Comparison of ENCODE assay signal across 11 mouse cellular contexts in genomic region chr7:42693251-42693650, GRCm38 (mm10). TPM values are rescaled to one million over a fixed set of nuclear protein-coding genes. Genes with fewer than 3 reads are reported as not detected.
A peak's percentile ranks its signal among the peaks of the same experiment; 100 is the strongest.
DNase-seq lines count a peak whose midpoint lies in the region; ATAC-seq and TF ChIP-seq lines count a peak whose summit lies in the region.
"Not testable (repeated sequence)": the region's sequence is repeated elsewhere in the genome, so short reads cannot be mapped to it uniquely, and the experiment has no call there.
"Had no signal": no experiment of that assay in that cellular context is flagged by ENCODE, and none has a peak within 500 bp of the region (broad histone marks: within the 10 kb centered on the region; RNA-seq: fewer than 3 reads in every experiment).

No protein-coding gene starts in this region.

- H3K4me1 ChIP-seq in CH12.LX (ENCODE audit: control insufficient read depth in 1 of 2, insufficient read depth in 2 of 2); forebrain, embryonic 12.5 days; heart, embryonic 15.5 days (replicated peaks); limb, embryonic 14.5 days (ENCODE audit: control insufficient read depth, insufficient read depth, low read length): not testable (repeated sequence)

- H3K9me3 ChIP-seq in CH12.LX (replicated peaks; ENCODE audit: low read length); forebrain, embryonic 12.5 days; heart, embryonic 15.5 days (replicated peaks); limb, embryonic 14.5 days (ENCODE audit: control insufficient read depth, low read length): not testable (repeated sequence)

- not testable (repeated sequence) for H3K79me2 ChIP-seq in CH12.LX (replicated peaks; ENCODE audit: control insufficient read depth, extremely low read depth, insufficient read depth, poor library complexity, severe bottlenecking)

- ATAC-seq in forebrain, embryonic 12.5 days (ENCODE audit: low FRiP score); limb, embryonic 14.5 days (ENCODE audit: low FRiP score, low read depth): not testable (repeated sequence)
- ATAC-seq in heart, embryonic 15.5 days (replicated peaks; ENCODE audit: insufficient number of reproducible peaks, insufficient read depth, low FRiP score, low read depth): 0 out of 2 replicates have a peak, but pooled peaks have one; percentile 33

- not testable (repeated sequence) for TF ChIP-seq EP300 in CH12.LX (IDR thresholded peaks at IDR 0.05; ENCODE audit: low read length)

- 3% methylated on average over 4 of the region's 4 CpGs for WGBS in forebrain, embryonic 12.5 days
- 0% methylated on average over 4 of the region's 4 CpGs for WGBS in heart, embryonic 15.5 days
- 0% methylated on average over 4 of the region's 4 CpGs for WGBS in limb, embryonic 14.5 days

- DNase-seq in CH12.LX (ENCODE audit: extremely low read depth); limb, embryonic 14.5 days (ENCODE audit: low spot score): not testable (repeated sequence)
- DNase-seq in cerebellum, adult 8-10 months: peak; percentile 15
- peak; percentile 2 to 4 for DNase-seq in kidney, adult 8-10 months
- DNase-seq in lung, postnatal 36 days: peak; percentile 62
- DNase-seq in ovary, postnatal 10 days (ENCODE audit: low spot score): peak; percentile 2

- H3K36me3 ChIP-seq in CH12.LX (replicated peaks in 1 of 2; ENCODE audit: control insufficient read depth in 1 of 2, insufficient read depth in 1 of 2, low read length in 1 of 2); forebrain, embryonic 12.5 days (replicated peaks); heart, embryonic 15.5 days; limb, embryonic 14.5 days (ENCODE audit: control insufficient read depth, insufficient read depth, low read length): not testable (repeated sequence)

- H3K27ac ChIP-seq in CH12.LX (ENCODE audit: insufficient read depth, low read depth); forebrain, embryonic 12.5 days: not testable (repeated sequence)
- H3K27ac ChIP-seq in heart, embryonic 15.5 days: peak overlapping the region; percentile 79
- peak overlapping the region; percentile 52; the same call in 1 of the 2 replicates for H3K27ac ChIP-seq in limb, embryonic 14.5 days (replicated peaks; ENCODE audit: low read depth, low read length)

- peak overlapping the region; percentile 48 to 63 (median 51) for H3K4me3 ChIP-seq in CH12.LX (replicated peaks in 1 of 3; ENCODE audit: low read depth in 2 of 3, low read length in 2 of 3, poor library complexity in 1 of 3)
- peak overlapping the region; percentile 47 for H3K4me3 ChIP-seq in forebrain, embryonic 12.5 days (replicated peaks)
- H3K4me3 ChIP-seq in heart, embryonic 15.5 days: peak overlapping the region; percentile 69
- peak overlapping the region; percentile 54 for H3K4me3 ChIP-seq in limb, embryonic 14.5 days (replicated peaks; ENCODE audit: low read length)

- TF ChIP-seq POLR2A in CH12.LX (IDR thresholded peaks at IDR 0.05; ENCODE audit: low read depth, low read length); limb, embryonic 14.5 days (IDR thresholded peaks at IDR 0.05; ENCODE audit: borderline replicate concordance, extremely low read depth, insufficient read depth, insufficient read length): not testable (repeated sequence)

- H3K9ac ChIP-seq in CH12.LX (ENCODE audit: insufficient read depth, low read depth): peak overlapping the region; percentile 71
- H3K9ac ChIP-seq in forebrain, embryonic 12.5 days: not testable (repeated sequence)
- H3K9ac ChIP-seq in heart, embryonic 15.5 days: peak overlapping the region; percentile 70
- peak overlapping the region; percentile 68 for H3K9ac ChIP-seq in limb, embryonic 14.5 days (ENCODE audit: low read depth, low read length, severe bottlenecking)

- not testable (repeated sequence) for H3K27me3 ChIP-seq in CH12.LX (replicated peaks); forebrain, embryonic 12.5 days; heart, embryonic 15.5 days; limb, embryonic 14.5 days (ENCODE audit: control insufficient read depth, insufficient read depth, low read length)

- not testable (repeated sequence) for TF ChIP-seq RAD21 in CH12.LX (IDR thresholded peaks at IDR 0.05; ENCODE audit: low read depth, low read length)

- not testable (repeated sequence) for TF ChIP-seq CTCF in CH12.LX (conservative IDR thresholded peaks at IDR 0.05 in 1 of 2, IDR thresholded peaks at IDR 0.05 in 1 of 2; ENCODE audit: low read depth in 2 of 2, low read length in 2 of 2)

- in situ Hi-C loops in CH12.LX (cut with MboI; ENCODE audit: low pct_ligation_motif_present, low pct_unique_long_range_greater_than_20kb, low sequenced_read_pairs): not testable (repeated sequence)

- dilution Hi-C loops in CH12.LX (cut with MboI; ENCODE audit: extremely low pct_ligation_motif_present, extremely low pct_unique_long_range_greater_than_20kb, low sequenced_read_pairs): not testable (repeated sequence)

- H3K4me2 ChIP-seq in CH12.LX (ENCODE audit: insufficient read depth, low read depth, poor library complexity, severe bottlenecking): peak overlapping the region; percentile 67
- peak overlapping the region; percentile 49 for H3K4me2 ChIP-seq in forebrain, embryonic 12.5 days
- H3K4me2 ChIP-seq in heart, embryonic 15.5 days: peak overlapping the region; percentile 64
- H3K4me2 ChIP-seq in limb, embryonic 14.5 days (replicated peaks; ENCODE audit: low read depth, low read length, severe bottlenecking): peak overlapping the region; percentile 48

RNA-seq across cellular contexts. Expression of gene Zfp975, which starts 0.7 kb away (rescaled TPM):
- total RNA-seq in CH12.LX (2012; rRNA removed) (1.3 and 1.8 TPM in 2 replicates), CH12.LX (2014; rRNA removed) (2.0 and 3.0 TPM in 2 replicates)
- 0.79 and 0.91 TPM in 2 replicates for polyA plus RNA-seq in CH12.LX (2012; ENCODE audit: insufficient read length, low read depth)
- 5.8 and 6.0 TPM in 2 replicates for polyA plus RNA-seq in forebrain, embryonic 12.5 days (2016; fragmentation: Nextera tagmentation; extraction: Ambion mirVana)
- polyA plus RNA-seq in heart, embryonic 15.5 days (2015; fragmentation: Nextera tagmentation; extraction: Ambion mirVana): 5.7 and 6.8 TPM in 2 replicates
- 2.7 and 4.5 TPM in 2 replicates for polyA plus RNA-seq in limb, embryonic 14.5 days (2012; rRNA removed)
- polyA plus RNA-seq in limb, embryonic 14.5 days (2014; fragmentation: Nextera tagmentation; extraction: Ambion mirVana): 6.9 and 7.3 TPM in 2 replicates
- total RNA-seq: monocyte, adult 5-6 weeks had no signal

RNA-seq across cellular contexts. Expression of gene Gm17067, which starts 33.6 kb away (rescaled TPM):
- total RNA-seq in CH12.LX (2012; rRNA removed) (not detected in 2 replicates), CH12.LX (2014; rRNA removed) (not detected in 2 replicates)
- not detected in 2 replicates for polyA plus RNA-seq in CH12.LX (2012; ENCODE audit: insufficient read length, low read depth)
- polyA plus RNA-seq in forebrain, embryonic 12.5 days (2016; fragmentation: Nextera tagmentation; extraction: Ambion mirVana): not detected in 2 replicates
- not detected in 2 replicates for polyA plus RNA-seq in heart, embryonic 15.5 days (2015; fragmentation: Nextera tagmentation; extraction: Ambion mirVana)
- not detected in 2 replicates for polyA plus RNA-seq in limb, embryonic 14.5 days (2012; rRNA removed)
- polyA plus RNA-seq in limb, embryonic 14.5 days (2014; fragmentation: Nextera tagmentation; extraction: Ambion mirVana): not detected in 2 replicates
- total RNA-seq: monocyte, adult 5-6 weeks had no signal
- polyA plus RNA-seq: CD4-positive, CD25-positive, alpha-beta regulatory T cell, adult 4 months; frontal cortex, adult 2 months had no signal

RNA-seq across cellular contexts. Expression of gene Zfp976, which starts 50.9 kb away (rescaled TPM):
- total RNA-seq in CH12.LX (2012; rRNA removed): not detected in 2 replicates
- total RNA-seq in CH12.LX (2014; rRNA removed): not detected in 2 replicates
- not detected in 2 replicates for polyA plus RNA-seq in CH12.LX (2012; ENCODE audit: insufficient read length, low read depth)
- polyA plus RNA-seq in forebrain, embryonic 12.5 days (2016; fragmentation: Nextera tagmentation; extraction: Ambion mirVana): 3.0 and 3.8 TPM in 2 replicates
- 1.5 and 1.9 TPM in 2 replicates for polyA plus RNA-seq in heart, embryonic 15.5 days (2015; fragmentation: Nextera tagmentation; extraction: Ambion mirVana)
- polyA plus RNA-seq in limb, embryonic 14.5 days (2012; rRNA removed): 2.0 and 2.3 TPM in 2 replicates
- polyA plus RNA-seq in limb, embryonic 14.5 days (2014; fragmentation: Nextera tagmentation; extraction: Ambion mirVana): 1.7 and 1.8 TPM in 2 replicates
- total RNA-seq: monocyte, adult 5-6 weeks had no signal
